Mouse (Mus musculus): ENCODE data around the gene Litaf.

- TF ChIP-seq CTCF (IDR thresholded peaks at IDR 0.05; ENCODE audit: low read depth, low read length) (no peak), POLR2A (IDR thresholded peaks at IDR 0.05; ENCODE audit: insufficient read depth, low read length) (no peak)
Observed at GRCm38 (mm10) chr16:10923561-10923960, 142.4 kb downstream of the Litaf start.
